Mouse (Mus musculus): ENCODE results near the gene Aebp2. TPM values are rescaled to one million over a fixed set of nuclear protein-coding genes. Genes with fewer than 3 reads are reported as not detected.
A peak's percentile ranks its signal among the peaks of the same experiment; 100 is the strongest.

Gene Aebp2
- polyA plus RNA-seq, 1 experiment from 2014 or later, result 18.7 TPM

- WGBS, result 54% methylated on average over 10 of the region's 10 CpGs
- H3K9ac ChIP-seq (ENCODE audit: low read depth, low read length), result no peak overlapping the region
- peaks cover 18% of the 10 kb centered on the region; the same call in 1 of the 2 replicates for H3K4me1 ChIP-seq (ENCODE audit: control insufficient read depth, insufficient read depth, low read length)
- no peaks in the 10 kb centered on the region for H3K27me3 ChIP-seq (replicated peaks; ENCODE audit: control insufficient read depth, insufficient read depth, low read length)
- H3K9me3 ChIP-seq (ENCODE audit: control insufficient read depth, low read length), result no peaks in the 10 kb centered on the region
- no peak overlapping the region for H3K4me2 ChIP-seq (ENCODE audit: low read depth, low read length)
- DNase-seq (ENCODE audit: low spot score), result peak; percentile 54
- no peaks in the 10 kb centered on the region for H3K36me3 ChIP-seq (ENCODE audit: control insufficient read depth, insufficient read depth, low read length)
- H3K27ac ChIP-seq (replicated peaks; ENCODE audit: low read depth, low read length), result no peak overlapping the region; the same call in 1 of the 2 replicates
- no peak overlapping the region for H3K4me3 ChIP-seq (ENCODE audit: low read depth, low read length)
- ATAC-seq (ENCODE audit: low read depth), result no peak
Observed at GRCm38 (mm10) chr6:140705132-140705531, 82.7 kb downstream of the Aebp2 start.

- Histone ChIP-seq H3K4me3 (ENCODE audit: low read depth, low read length) (no peak overlapping the region), H3K27me3 (replicated peaks; ENCODE audit: control insufficient read depth, insufficient read depth, low read length) (no peaks in the 10 kb centered on the region), H3K9me3 (ENCODE audit: control insufficient read depth, low read length) (no peaks in the 10 kb centered on the region), H3K27ac (replicated peaks; ENCODE audit: low read depth, low read length) (no peak overlapping the region), H3K36me3 (ENCODE audit: control insufficient read depth, insufficient read depth, low read length) (no peaks in the 10 kb centered on the region), H3K4me2 (ENCODE audit: low read depth, low read length) (no peak overlapping the region), H3K9ac (ENCODE audit: low read depth, low read length) (no peak overlapping the region), H3K4me1 (ENCODE audit: control insufficient read depth, insufficient read depth, low read length) (peaks cover 17% of the 10 kb centered on the region; the same call in 1 of the 2 replicates)
- WGBS, result 95% methylated on average over 5 of the region's 5 CpGs
- no peak for DNase-seq (ENCODE audit: low spot score)
- no peak for ATAC-seq (ENCODE audit: low read depth)
Observed at GRCm38 (mm10) chr6:140706056-140706455, 83.6 kb downstream of the Aebp2 start.

- WGBS, result 37% methylated on average over 10 of the region's 10 CpGs
Observed at GRCm38 (mm10) chr6:140708059-140708458, 85.6 kb downstream of the Aebp2 start.

GRCm38 (mm10) chr6:140709415-140710107 is 87.1 kb downstream of the Aebp2 start:
- H3K27ac ChIP-seq (replicated peaks; ENCODE audit: low read depth, low read length), result no peak overlapping the region
- DNase-seq (ENCODE audit: low spot score) (peak; percentile 42), ATAC-seq (ENCODE audit: low read depth) (peak; percentile 51; the same call in 1 of the 2 replicates)
- WGBS, result 53% methylated on average over 6 of the region's 6 CpGs
- H3K4me3 ChIP-seq (ENCODE audit: low read depth, low read length), result no peak overlapping the region
- H3K9ac ChIP-seq (ENCODE audit: low read depth, low read length), result no peak overlapping the region
- H3K4me1 ChIP-seq (ENCODE audit: control insufficient read depth, insufficient read depth, low read length), result peaks cover 11% of the 10 kb centered on the region; the same call in 1 of the 2 replicates
- no peak overlapping the region for H3K4me2 ChIP-seq (ENCODE audit: low read depth, low read length)
- H3K36me3 ChIP-seq (ENCODE audit: control insufficient read depth, insufficient read depth, low read length), result no peaks in the 10 kb centered on the region
- H3K9me3 ChIP-seq (ENCODE audit: control insufficient read depth, low read length), result no peaks in the 10 kb centered on the region
- H3K27me3 ChIP-seq (replicated peaks; ENCODE audit: control insufficient read depth, insufficient read depth, low read length), result no peaks in the 10 kb centered on the region

More at GRCm38 (mm10) chr6:140708059-140708458, 85.6 kb downstream of the Aebp2 start:
- H3K4me2 ChIP-seq (ENCODE audit: low read depth, low read length), result no peak overlapping the region
- no peaks in the 10 kb centered on the region for H3K9me3 ChIP-seq (ENCODE audit: control insufficient read depth, low read length)
- peaks cover 11% of the 10 kb centered on the region; the same call in 1 of the 2 replicates for H3K4me1 ChIP-seq (ENCODE audit: control insufficient read depth, insufficient read depth, low read length)
- no peak overlapping the region for H3K9ac ChIP-seq (ENCODE audit: low read depth, low read length)
- H3K36me3 ChIP-seq (ENCODE audit: control insufficient read depth, insufficient read depth, low read length), result no peaks in the 10 kb centered on the region
- ATAC-seq (ENCODE audit: low read depth) (no peak), DNase-seq (ENCODE audit: low spot score) (peak; percentile 27)
- no peaks in the 10 kb centered on the region for H3K27me3 ChIP-seq (replicated peaks; ENCODE audit: control insufficient read depth, insufficient read depth, low read length)
- no peak overlapping the region for H3K27ac ChIP-seq (replicated peaks; ENCODE audit: low read depth, low read length)
- no peak overlapping the region for H3K4me3 ChIP-seq (ENCODE audit: low read depth, low read length)

- WGBS, result 7% methylated on average over 11 of the region's 11 CpGs
- ATAC-seq (ENCODE audit: low read depth) (no peak), DNase-seq (ENCODE audit: low spot score) (peak; percentile 80)
- H3K4me3 ChIP-seq (ENCODE audit: low read depth, low read length), result no peak overlapping the region
- H3K9me3 ChIP-seq (ENCODE audit: control insufficient read depth, low read length), result no peaks in the 10 kb centered on the region
- no peaks in the 10 kb centered on the region for H3K36me3 ChIP-seq (ENCODE audit: control insufficient read depth, insufficient read depth, low read length)
- H3K4me2 ChIP-seq (ENCODE audit: low read depth, low read length), result no peak overlapping the region
- peaks cover 5% of the 10 kb centered on the region; the same call in 1 of the 2 replicates for H3K4me1 ChIP-seq (ENCODE audit: control insufficient read depth, insufficient read depth, low read length)
- no peaks in the 10 kb centered on the region for H3K27me3 ChIP-seq (replicated peaks; ENCODE audit: control insufficient read depth, insufficient read depth, low read length)
- no peak overlapping the region for H3K27ac ChIP-seq (replicated peaks; ENCODE audit: low read depth, low read length)
- no peak overlapping the region for H3K9ac ChIP-seq (ENCODE audit: low read depth, low read length)
Observed at GRCm38 (mm10) chr6:140712754-140713153, 90.3 kb downstream of the Aebp2 start.

- no peak overlapping the region for H3K9ac ChIP-seq (ENCODE audit: low read depth, low read length)
- no peaks in the 10 kb centered on the region for H3K27me3 ChIP-seq (replicated peaks; ENCODE audit: control insufficient read depth, insufficient read depth, low read length)
- H3K36me3 ChIP-seq (ENCODE audit: control insufficient read depth, insufficient read depth, low read length), result no peaks in the 10 kb centered on the region
- 0 out of 2 replicates have a peak overlapping the region, but pooled peaks have one; percentile 7 for H3K4me2 ChIP-seq (ENCODE audit: low read depth, low read length)
- 0 out of 2 replicates have a peak, but pooled peaks have one; percentile 24 for ATAC-seq (ENCODE audit: low read depth)
- H3K9me3 ChIP-seq (ENCODE audit: control insufficient read depth, low read length), result no peaks in the 10 kb centered on the region
- no peak overlapping the region for H3K27ac ChIP-seq (replicated peaks; ENCODE audit: low read depth, low read length)
- WGBS, result 22% methylated on average over 10 of the region's 10 CpGs
- no peaks in the 10 kb centered on the region for H3K4me1 ChIP-seq (ENCODE audit: control insufficient read depth, insufficient read depth, low read length)
- DNase-seq (ENCODE audit: low spot score), result peak; percentile 84
- no peak overlapping the region for H3K4me3 ChIP-seq (ENCODE audit: low read depth, low read length)
Observed at GRCm38 (mm10) chr6:140714905-140715365, 92.5 kb downstream of the Aebp2 start.

GRCm38 (mm10) chr6:140722058-140722457 is 99.6 kb downstream of the Aebp2 start:
- Histone ChIP-seq H3K36me3 (ENCODE audit: control insufficient read depth, insufficient read depth, low read length) (no peaks in the 10 kb centered on the region), H3K4me2 (ENCODE audit: low read depth, low read length) (no peak overlapping the region), H3K27ac (replicated peaks; ENCODE audit: low read depth, low read length) (no peak overlapping the region), H3K9ac (ENCODE audit: low read depth, low read length) (no peak overlapping the region), H3K4me3 (ENCODE audit: low read depth, low read length) (no peak overlapping the region), H3K4me1 (ENCODE audit: control insufficient read depth, insufficient read depth, low read length) (no peaks in the 10 kb centered on the region), H3K27me3 (replicated peaks; ENCODE audit: control insufficient read depth, insufficient read depth, low read length) (no peaks in the 10 kb centered on the region), H3K9me3 (ENCODE audit: control insufficient read depth, low read length) (no peaks in the 10 kb centered on the region)
- no peak for DNase-seq (ENCODE audit: low spot score)
- WGBS, result 84% methylated on average over 10 of the region's 10 CpGs
- no peak for ATAC-seq (ENCODE audit: low read depth)

All from embryonic facial prominence, embryonic 14.5 days (tissue).